Mouse (Mus musculus) lung, postnatal 0 days (tissue): ENCODE data around the gene Cmip. TPM values are rescaled to one million over a fixed set of nuclear protein-coding genes. Genes with fewer than 3 reads are reported as not detected.

Experiments
- ATAC-seq: fragments of 200-750 bp; cut with Nextera tagmentation; 2 replicates; pipeline ENCODE4 v1.8.0; 2017; ENCODE audit warnings: moderate library complexity
- DNase-seq: peaks from one replicate; pipeline ENCODE4 v3.0.0-alpha.2; 2016; ENCODE audit warnings: low spot score
- H3K27ac ChIP-seq: fragments of 300-500 bp; sonication (generic); 2 replicates; pipeline ENCODE4 v1.5.1; 2014; ENCODE audit warnings: antibody characterized with exemption, mild to moderate bottlenecking, low read length, mixed read lengths
- H3K27me3 ChIP-seq: fragments of 300-500 bp; sonication (generic); replicated peaks from 2 replicates; pipeline ENCODE4 v1.6.1; 2014; ENCODE audit warnings: low read length, mixed read lengths; ENCODE audit not compliant: insufficient read depth
- H3K36me3 ChIP-seq: fragments of 300-500 bp; sonication (generic); 2 replicates; pipeline ENCODE4 v1.6.1; 2014; ENCODE audit warnings: low read length, mixed read lengths; ENCODE audit not compliant: insufficient read depth
- H3K4me1 ChIP-seq: fragments of 300-500 bp; sonication (generic); 2 replicates; pipeline ENCODE4 v1.6.1; 2014; ENCODE audit warnings: antibody characterized with exemption, low read depth, low read length, mixed read lengths; ENCODE audit not compliant: insufficient read depth
- H3K4me2 ChIP-seq: fragments of 300-500 bp; sonication (generic); replicated peaks from 2 replicates; pipeline ENCODE4 v1.6.1; 2014; ENCODE audit warnings: low read depth, mild to moderate bottlenecking, low read length, moderate library complexity, mixed read lengths
- H3K4me3 ChIP-seq: fragments of 300-500 bp; sonication (generic); 2 replicates; pipeline ENCODE4 v1.5.1; 2014; ENCODE audit warnings: low read depth, low read length
- H3K9ac ChIP-seq: fragments of 300-500 bp; sonication (generic); replicated peaks from 2 replicates; pipeline ENCODE4 v1.6.1; 2014; ENCODE audit warnings: low read depth, mild to moderate bottlenecking
- H3K9me3 ChIP-seq: fragments of 300-500 bp; sonication (generic); 2 replicates; pipeline ENCODE4 v1.6.1; 2016; ENCODE audit warnings: low read length, mixed read lengths
- CTCF ChIP-seq: IDR thresholded peaks from 2 replicates; pipeline ENCODE4 v1.5.1; 2016; ENCODE audit warnings: antibody characterized with exemption, mild to moderate bottlenecking
- EP300 ChIP-seq: IDR thresholded peaks from 2 replicates; pipeline ENCODE4 v1.6.1; 2016; ENCODE audit warnings: antibody characterized with exemption, mild to moderate bottlenecking, control low read depth
- WGBS: fragments of 180-500 bp; shearing (Covaris S2); extraction: QIAGEN DNeasy Blood & Tissue Kit; methylation state at CpG from one replicate; pipeline ENCODE4 v1.1.7; 2014; 5-methylcytosine and 5-hydroxymethylcytosine counted together
- polyA plus RNA-seq: library from polyadenylated mRNA; unstranded; fragments of >200 nt; fragmentation: Nextera tagmentation; extraction: Ambion mirVana; gene quantifications from 2 replicates; pipeline ENCODE4 v1.2.1, GENCODE M21; 2015

Cmip gene
- polyA plus RNA-seq, 1 experiment from 2014 or later, result 27.6 TPM

DNA sequence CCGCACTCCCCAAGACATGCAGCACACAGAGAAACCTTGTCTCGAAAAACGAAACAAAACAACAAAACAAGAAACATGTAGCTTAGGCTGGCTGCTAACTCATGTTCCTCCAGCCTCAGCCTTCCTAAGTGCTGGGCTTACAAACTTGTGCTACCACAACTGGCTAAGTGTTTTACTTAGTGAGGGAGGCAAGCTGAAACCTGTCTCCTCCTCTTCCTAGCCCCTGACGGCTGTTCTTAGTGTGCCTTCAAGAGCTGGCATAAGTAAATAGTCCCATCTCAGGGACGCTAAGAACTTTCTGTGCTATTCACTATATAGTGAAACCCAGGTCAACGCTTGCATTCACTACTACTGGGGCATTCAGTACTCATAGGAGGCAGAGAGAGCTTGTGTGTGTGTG, 2.4 kb upstream of the Cmip start:
- H3K36me3 ChIP-seq, result no peaks in the 10 kb centered on the region
- H3K9ac ChIP-seq, result no peak overlapping the region
- ATAC-seq, result no peak
- H3K9me3 ChIP-seq, result no peaks in the 10 kb centered on the region
- DNase-seq, result peak; percentile 62
- no peak overlapping the region for H3K4me2 ChIP-seq
- no peak overlapping the region for H3K4me3 ChIP-seq
- 64% methylated on average over 6 of the region's 6 CpGs for WGBS
- H3K4me1 ChIP-seq, result peaks cover 6% of the 10 kb centered on the region; the same call in 1 of the 2 replicates
- 0 out of 2 replicates have a peak overlapping the region, but pooled peaks have one; percentile 6 for H3K27ac ChIP-seq
- TF ChIP-seq CTCF (no peak), EP300 (no peak)
- no peaks in the 10 kb centered on the region for H3K27me3 ChIP-seq

DNA sequence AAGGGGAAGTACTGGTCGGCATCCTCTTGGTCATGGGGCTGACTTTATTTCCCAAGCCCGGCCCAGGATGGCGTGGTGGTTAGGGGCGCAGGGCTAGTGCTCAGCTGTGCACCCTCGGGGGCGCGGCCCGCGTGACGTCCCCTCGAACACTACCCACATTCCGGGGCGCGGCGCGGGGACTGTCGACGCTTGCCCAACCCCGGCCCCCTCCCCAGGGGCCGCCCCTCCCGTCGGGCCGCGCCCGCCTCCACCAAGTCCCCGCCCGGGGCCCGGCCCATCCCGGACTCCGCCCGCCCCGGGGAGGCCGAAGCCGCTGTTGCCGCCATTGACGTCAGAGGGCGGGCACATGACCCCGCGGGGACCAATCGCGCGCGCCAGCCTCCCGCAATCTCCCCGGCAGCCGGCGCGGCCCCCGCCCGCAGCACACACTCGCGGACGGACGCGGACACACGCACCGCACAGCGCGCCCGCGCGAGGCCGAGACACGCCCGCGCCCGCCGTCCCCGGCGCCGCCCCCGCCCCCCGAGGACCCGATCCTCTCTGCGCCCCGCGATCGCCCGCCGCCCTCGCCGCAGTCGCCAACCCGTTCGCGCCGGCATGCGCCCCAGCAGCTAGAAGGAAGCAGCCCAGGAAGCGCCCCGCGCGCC, 449 bp upstream of the Cmip start:
- H3K4me1 ChIP-seq, result peaks cover 20% of the 10 kb centered on the region; the same call in 1 of the 2 replicates
- H3K27me3 ChIP-seq, result no peaks in the 10 kb centered on the region
- ATAC-seq (peak; percentile 93), DNase-seq (peak; percentile 96)
- H3K9ac ChIP-seq, result peak overlapping the region; percentile 94
- under 1% methylated on average over 70 of the region's 92 CpGs for WGBS
- H3K36me3 ChIP-seq, result no peaks in the 10 kb centered on the region
- H3K4me2 ChIP-seq, result peak overlapping the region; percentile 78
- H3K4me3 ChIP-seq, result peak overlapping the region; percentile 96
- peak overlapping the region; percentile 95 for H3K27ac ChIP-seq
- no peak for TF ChIP-seq EP300
- TF ChIP-seq CTCF, result no peak
- H3K9me3 ChIP-seq, result no peaks in the 10 kb centered on the region

DNA sequence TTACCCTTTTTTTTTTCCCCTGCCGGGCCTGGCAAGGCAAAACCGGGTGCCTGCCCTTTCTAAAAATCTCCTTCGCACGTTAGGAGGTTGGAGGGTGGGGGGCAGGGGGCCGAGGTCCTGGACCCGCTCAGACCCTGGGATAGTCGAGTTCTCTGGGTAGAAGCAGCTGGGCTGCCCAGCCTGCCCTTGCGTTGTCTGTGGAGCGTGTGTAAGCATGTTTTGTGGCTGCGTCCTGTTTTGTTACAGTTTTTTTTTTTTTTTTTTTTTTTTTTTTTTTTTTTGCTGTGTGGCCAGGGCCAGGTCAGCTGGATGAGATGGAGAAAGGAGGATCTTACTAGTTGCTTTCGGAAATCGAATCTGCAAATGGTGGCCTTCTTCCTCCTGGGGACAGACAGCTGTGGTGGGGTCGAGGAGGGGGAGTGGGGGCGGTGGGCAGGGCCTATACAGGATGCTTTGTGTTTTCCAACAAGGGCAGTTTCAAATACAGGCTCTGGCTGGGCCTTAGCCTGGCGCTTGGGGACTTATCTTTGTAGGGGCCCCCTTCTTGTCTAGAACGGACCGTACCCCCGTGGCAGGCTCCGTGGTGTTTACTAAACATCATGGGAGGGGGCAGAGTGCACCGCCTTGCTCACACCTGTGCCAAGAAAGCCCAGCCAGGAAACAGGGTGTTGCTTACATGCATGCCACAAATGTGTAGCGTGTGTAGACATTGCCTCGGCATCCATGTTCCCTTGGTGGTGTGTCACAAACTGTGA, 1.1 kb downstream of the Cmip start:
- peak overlapping the region; percentile 94 for H3K9ac ChIP-seq
- WGBS, result under 1% methylated on average over 22 of the region's 22 CpGs
- ATAC-seq, result peak; percentile 2; the same call in 1 of the 2 replicates
- H3K9me3 ChIP-seq, result no peaks in the 10 kb centered on the region
- H3K27ac ChIP-seq, result peak overlapping the region; percentile 95
- TF ChIP-seq CTCF, result no peak
- no peak for TF ChIP-seq EP300
- H3K27me3 ChIP-seq, result no peaks in the 10 kb centered on the region
- peak overlapping the region; percentile 78 for H3K4me2 ChIP-seq
- H3K4me3 ChIP-seq, result peak overlapping the region; percentile 96
- no peaks in the 10 kb centered on the region for H3K36me3 ChIP-seq
- H3K4me1 ChIP-seq, result peaks cover 29% of the 10 kb centered on the region; the same call in 1 of the 2 replicates
- DNase-seq, result peak; percentile 79

DNA sequence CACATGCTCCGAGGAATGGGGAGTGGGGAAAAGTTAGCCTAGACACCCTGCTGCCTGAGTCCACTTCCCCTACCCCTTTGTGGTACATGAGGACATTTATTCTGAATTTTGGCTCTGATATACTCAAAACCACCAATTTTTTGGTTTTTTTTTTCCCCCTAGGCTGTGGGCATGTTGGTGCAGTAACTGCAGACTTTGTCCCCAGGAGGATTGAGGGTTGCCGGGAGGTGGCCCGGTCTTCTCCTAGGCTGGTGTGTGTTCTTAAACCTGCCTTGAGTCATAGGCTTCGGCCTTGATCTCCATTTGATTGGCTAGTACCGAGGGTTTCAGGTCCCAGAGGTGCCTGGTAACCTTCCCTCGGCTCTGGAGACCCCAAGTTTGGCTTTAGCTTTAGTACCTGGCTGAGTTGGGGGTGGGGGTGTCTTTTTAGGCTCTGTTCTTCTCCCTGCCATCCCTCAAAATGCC, 1.7 kb downstream of the Cmip start:
- H3K27ac ChIP-seq, result peak overlapping the region; percentile 95
- H3K9me3 ChIP-seq, result no peaks in the 10 kb centered on the region
- WGBS, result 28% methylated on average over 6 of the region's 6 CpGs
- H3K9ac ChIP-seq, result peak overlapping the region; percentile 35
- no peak for TF ChIP-seq CTCF
- TF ChIP-seq EP300, result no peak
- H3K36me3 ChIP-seq, result no peaks in the 10 kb centered on the region
- H3K4me2 ChIP-seq, result peak overlapping the region; percentile 78
- ATAC-seq, result no peak
- peak overlapping the region; percentile 96 for H3K4me3 ChIP-seq
- DNase-seq, result no peak
- H3K4me1 ChIP-seq, result peaks cover 33% of the 10 kb centered on the region; the same call in 1 of the 2 replicates
- H3K27me3 ChIP-seq, result no peaks in the 10 kb centered on the region

DNA sequence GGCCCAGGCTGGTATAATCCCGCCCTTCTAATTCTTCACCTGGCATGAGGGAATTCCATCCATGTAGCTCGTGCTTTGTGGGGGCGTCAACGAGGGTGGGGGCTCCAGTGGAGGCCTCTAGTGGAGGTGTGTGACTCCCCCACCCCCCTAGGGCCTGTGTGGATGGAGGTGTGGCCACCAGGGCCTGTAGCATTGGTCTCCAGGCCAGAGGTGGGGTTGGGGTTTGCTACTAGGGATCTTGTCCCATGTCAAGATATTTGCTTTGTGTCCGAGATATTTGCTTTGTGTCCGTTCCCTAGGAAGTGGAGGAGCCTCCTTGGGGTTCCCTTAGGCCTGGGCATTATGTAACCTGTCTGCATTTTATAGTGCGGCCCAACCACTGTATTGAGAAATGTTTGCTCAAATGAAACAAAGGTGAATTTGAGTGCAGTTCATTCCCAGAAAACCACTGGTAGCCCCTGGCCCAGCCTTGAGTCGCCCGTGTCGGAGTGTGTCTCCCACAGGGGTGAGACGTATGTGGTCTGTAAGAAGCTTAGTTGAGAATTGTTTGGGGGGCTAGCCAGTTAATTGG, 2.7 kb downstream of the Cmip start:
- no peaks in the 10 kb centered on the region for H3K9me3 ChIP-seq
- H3K27me3 ChIP-seq, result no peaks in the 10 kb centered on the region
- H3K27ac ChIP-seq, result peak overlapping the region; percentile 95
- H3K36me3 ChIP-seq, result no peaks in the 10 kb centered on the region
- DNase-seq, result peak; percentile 86
- WGBS, result 47% methylated on average over 11 of the region's 11 CpGs
- peak; percentile 31 for ATAC-seq
- H3K4me2 ChIP-seq, result peak overlapping the region; percentile 78
- peaks cover 34% of the 10 kb centered on the region; the same call in 1 of the 2 replicates for H3K4me1 ChIP-seq
- TF ChIP-seq EP300 (peak; percentile 60), CTCF (peak; percentile 19)
- H3K9ac ChIP-seq, result peak overlapping the region; percentile 35
- H3K4me3 ChIP-seq, result peak overlapping the region; percentile 96

DNA sequence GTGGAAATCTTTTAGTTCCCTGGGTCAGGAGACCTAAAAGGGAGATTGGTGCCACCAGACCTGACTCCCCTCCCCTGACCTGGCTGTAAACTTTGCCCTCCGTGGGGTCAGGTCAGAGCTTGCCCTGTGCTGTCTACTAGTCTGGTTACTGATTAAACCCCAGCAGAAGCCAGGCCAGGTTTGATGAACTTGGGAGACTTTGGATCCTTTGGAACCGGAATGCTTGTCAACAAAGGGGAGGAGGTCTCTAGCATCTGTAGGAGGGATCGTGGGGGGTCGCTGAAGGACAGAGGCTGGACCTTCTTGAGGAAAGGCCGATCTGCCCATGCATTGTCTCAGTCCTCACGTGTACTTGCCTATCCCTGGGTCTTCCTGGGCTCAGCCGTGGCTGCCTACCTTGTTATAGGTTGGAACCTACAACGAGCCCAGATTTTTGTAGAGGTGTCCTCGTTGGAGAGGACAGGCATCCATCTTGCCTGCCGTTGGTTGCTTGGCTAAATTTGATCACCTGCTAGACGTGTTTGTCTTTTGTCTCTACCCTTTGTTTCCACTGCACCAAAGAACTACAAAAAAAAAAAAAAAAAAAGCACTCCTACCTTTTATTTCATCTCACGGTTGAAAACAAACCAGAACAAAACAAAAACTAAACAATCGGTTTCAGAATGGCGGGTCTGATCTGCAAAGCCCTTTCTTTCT, 3.5 kb downstream of the Cmip start:
- no peak for ATAC-seq
- Histone ChIP-seq H3K27me3 (no peaks in the 10 kb centered on the region), H3K9ac (peak overlapping the region; percentile 26; the same call in 1 of the 2 replicates), H3K27ac (peak overlapping the region; percentile 72), H3K4me3 (peak overlapping the region; percentile 96; the same call in 1 of the 2 replicates), H3K4me1 (peaks cover 34% of the 10 kb centered on the region; the same call in 1 of the 2 replicates), H3K36me3 (no peaks in the 10 kb centered on the region), H3K4me2 (peak overlapping the region; percentile 78), H3K9me3 (no peaks in the 10 kb centered on the region)
- WGBS, result 25% methylated on average over 14 of the region's 14 CpGs
- DNase-seq, result no peak
- TF ChIP-seq CTCF (no peak), EP300 (no peak)
